Mouse (Mus musculus) ES-Bruce4 (cell line): ENCODE results near the gene Gm6793. TPM values are rescaled to one million over a fixed set of nuclear protein-coding genes. Genes with fewer than 3 reads are reported as not detected.

Source experiments
- H3K27ac ChIP-seq: 2 replicates; pipeline ENCODE4 v1.5.1; 2012; ENCODE audit warnings: low read length, inconsistent platforms; ENCODE audit not compliant: insufficient read depth
- H3K27me3 ChIP-seq: 2 replicates; pipeline ENCODE4 v1.6.1; 2012; ENCODE audit warnings: mild to moderate bottlenecking, low read length, inconsistent platforms; ENCODE audit not compliant: control insufficient read depth, poor library complexity, insufficient read depth, severe bottlenecking
- H3K36me3 ChIP-seq: 2 replicates; pipeline ENCODE4 v1.6.1; 2012; ENCODE audit warnings: inconsistent platforms, mild to moderate bottlenecking, low read length, moderate library complexity; ENCODE audit not compliant: control insufficient read depth, poor library complexity, insufficient read depth, severe bottlenecking
- H3K4me1 ChIP-seq: one replicate; pipeline ENCODE4 v1.8.1; 2011; ENCODE audit warnings: low read length; ENCODE audit not compliant: control insufficient read depth, insufficient read depth
- H3K4me3 ChIP-seq: 2 replicates; pipeline ENCODE4 v1.5.1; 2011; ENCODE audit warnings: low read depth, mild to moderate bottlenecking, low read length
- H3K9ac ChIP-seq: 2 replicates; pipeline ENCODE4 v1.6.1; 2012; ENCODE audit warnings: low read depth, mild to moderate bottlenecking, inconsistent platforms; ENCODE audit not compliant: poor library complexity, severe bottlenecking
- H3K9me3 ChIP-seq: replicated peaks from 2 replicates; pipeline ENCODE4 v1.6.1; 2012; ENCODE audit warnings: mild to moderate bottlenecking, low read length, inconsistent platforms; ENCODE audit not compliant: control insufficient read depth, poor library complexity, insufficient read depth, severe bottlenecking
- CTCF ChIP-seq: IDR thresholded peaks from one replicate; pipeline ENCODE4 v1.8.1; 2011; ENCODE audit warnings: low read depth, low read length
- EP300 ChIP-seq: IDR thresholded peaks from 2 replicates; pipeline ENCODE4 v1.6.1; 2011; ENCODE audit warnings: low read depth, low read length; ENCODE audit not compliant: insufficient read depth
- POLR2A ChIP-seq: IDR thresholded peaks from one replicate; pipeline ENCODE4 v1.8.1; 2011; ENCODE audit warnings: low read length; ENCODE audit not compliant: insufficient read depth
- polyA plus RNA-seq: library from polyadenylated mRNA; stranded (reverse); fragments of >200 nt; gene quantifications from 2 replicates; pipeline ENCODE4 v1.2.4, GENCODE M21; 2011; ENCODE audit warnings: low read depth; ENCODE audit not compliant: missing spikeins, insufficient read depth, insufficient read length

Gene Gm6793
- polyA plus RNA-seq, 1 experiment, result 0.90 TPM

GRCm38 (mm10) chr8:112045182-112045581, 30.3 kb upstream of the Gm6793 start:
- H3K36me3 ChIP-seq, result no peaks in the 10 kb centered on the region
- H3K9me3 ChIP-seq, result no peaks in the 10 kb centered on the region
- H3K27ac ChIP-seq, result no peak overlapping the region
- H3K4me3 ChIP-seq, result no peak overlapping the region
- TF ChIP-seq CTCF (peak; percentile 26), EP300 (no peak)
- no peaks in the 10 kb centered on the region for H3K27me3 ChIP-seq
- no peak overlapping the region for H3K9ac ChIP-seq
- no peaks in the 10 kb centered on the region for H3K4me1 ChIP-seq

DNA sequence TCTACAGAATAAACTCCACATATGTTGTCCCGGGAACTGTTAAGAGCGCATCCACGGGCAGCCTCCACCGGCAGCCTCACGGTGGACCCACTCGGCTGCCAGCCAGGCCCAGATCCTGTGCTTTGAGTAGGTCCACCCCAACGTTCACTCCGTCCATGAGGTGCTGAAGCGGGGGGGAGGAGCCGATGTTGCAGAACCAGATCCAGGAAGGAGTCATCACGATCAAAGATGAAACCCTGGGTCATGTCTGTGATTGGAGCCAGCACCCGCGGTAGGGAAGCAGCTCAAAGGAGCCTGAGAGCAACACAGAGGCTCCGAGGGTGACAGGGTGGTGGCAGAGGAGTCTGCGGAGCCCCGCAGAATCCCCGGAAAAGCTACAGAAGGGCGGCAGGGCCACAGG, 22.7 kb upstream of the Gm6793 start:
- Histone ChIP-seq H3K27me3 (no peaks in the 10 kb centered on the region), H3K9me3 (no peaks in the 10 kb centered on the region), H3K9ac (no peak overlapping the region; the same call in 1 of the 2 replicates), H3K4me3 (peak overlapping the region; percentile 14), H3K36me3 (no peaks in the 10 kb centered on the region), H3K4me1 (peaks cover 2% of the 10 kb centered on the region), H3K27ac (no peak overlapping the region)
- TF ChIP-seq CTCF (no peak), EP300 (no peak), POLR2A (no peak)

DNA sequence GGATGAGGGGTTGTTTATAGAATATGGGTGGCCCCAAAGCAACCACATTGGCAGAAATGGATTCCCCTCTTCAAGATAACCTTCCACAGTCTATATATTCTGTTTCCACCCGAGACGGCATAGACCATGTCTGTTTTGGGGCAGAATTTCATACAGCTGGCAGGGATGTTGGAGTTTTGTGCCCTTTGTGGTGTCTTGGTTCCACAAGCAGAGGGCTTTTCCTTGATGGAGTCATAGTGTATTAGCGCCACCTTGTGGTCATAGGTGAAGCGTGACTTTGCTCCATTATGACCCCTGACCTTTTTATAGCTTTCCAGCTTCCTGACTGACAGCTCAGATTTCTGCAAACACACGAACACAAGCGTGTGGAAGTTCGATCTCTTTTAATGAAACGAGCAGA, 19.8 kb upstream of the Gm6793 start:
- H3K36me3 ChIP-seq, result no peaks in the 10 kb centered on the region
- TF ChIP-seq POLR2A (no peak), EP300 (no peak), CTCF (peak; percentile 19)
- H3K9me3 ChIP-seq, result no peaks in the 10 kb centered on the region
- peaks cover 4% of the 10 kb centered on the region for H3K4me1 ChIP-seq
- H3K27me3 ChIP-seq, result no peaks in the 10 kb centered on the region
- H3K4me3 ChIP-seq, result no peak overlapping the region
- H3K27ac ChIP-seq, result no peak overlapping the region
- no peak overlapping the region for H3K9ac ChIP-seq

DNA sequence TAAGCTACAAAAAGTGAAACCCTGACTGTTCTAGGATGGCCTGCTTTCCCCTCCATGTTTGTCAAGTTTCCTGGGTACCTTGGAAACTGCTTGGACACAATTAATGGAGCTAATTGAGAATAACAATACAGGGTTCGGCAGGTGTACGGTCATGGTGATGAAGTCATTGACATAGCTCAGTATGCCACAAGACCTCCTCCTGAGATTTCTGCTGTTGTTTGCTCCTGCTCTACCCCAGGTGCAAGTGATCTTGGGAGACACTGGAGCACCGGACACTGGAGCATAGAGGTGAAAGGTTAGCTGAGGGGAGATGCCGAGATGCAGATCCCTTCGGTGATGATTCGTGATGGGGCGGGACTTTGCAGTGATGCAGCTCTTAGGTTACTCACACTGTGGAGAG, 18.2 kb upstream of the Gm6793 start:
- no peaks in the 10 kb centered on the region for H3K9me3 ChIP-seq
- no peak overlapping the region for H3K4me3 ChIP-seq
- 0 out of 2 replicates have a peak overlapping the region, but pooled peaks have one; percentile 46 for H3K27ac ChIP-seq
- H3K9ac ChIP-seq, result no peak overlapping the region
- no peaks in the 10 kb centered on the region for H3K27me3 ChIP-seq
- TF ChIP-seq POLR2A (no peak), EP300 (peak; percentile 84)
- no peaks in the 10 kb centered on the region for H3K36me3 ChIP-seq
- H3K4me1 ChIP-seq, result peaks cover 7% of the 10 kb centered on the region

GRCm38 (mm10) chr8:112030663-112031062, 15.8 kb upstream of the Gm6793 start:
- Histone ChIP-seq H3K36me3 (no peaks in the 10 kb centered on the region), H3K27ac (no peak overlapping the region), H3K4me3 (peak overlapping the region; percentile 7; the same call in 1 of the 2 replicates), H3K9me3 (no peaks in the 10 kb centered on the region), H3K27me3 (no peaks in the 10 kb centered on the region), H3K4me1 (peaks cover 7% of the 10 kb centered on the region), H3K9ac (no peak overlapping the region)
- TF ChIP-seq CTCF (no peak), POLR2A (no peak), EP300 (no peak)

DNA sequence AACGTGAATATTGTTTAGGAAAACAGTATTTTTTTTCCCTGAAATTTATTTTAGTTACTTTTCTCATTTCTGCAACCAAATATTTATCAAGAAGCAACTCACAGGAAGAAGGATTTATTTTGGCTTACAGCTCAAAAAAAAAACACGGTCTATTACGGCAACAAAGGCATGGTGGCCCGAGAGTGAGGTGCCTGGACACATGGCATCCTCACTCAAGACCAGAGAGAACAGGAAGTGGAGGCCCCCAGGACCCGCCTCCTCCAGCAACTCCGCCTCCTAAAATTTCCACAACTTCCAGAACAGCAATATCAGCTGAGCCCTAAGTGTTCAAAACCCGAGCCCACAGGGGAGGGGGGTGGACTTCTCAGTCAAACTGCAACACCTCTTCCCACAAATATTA, 14.6 kb upstream of the Gm6793 start:
- no peaks in the 10 kb centered on the region for H3K9me3 ChIP-seq
- TF ChIP-seq CTCF, result no peak
- no peak for TF ChIP-seq POLR2A
- TF ChIP-seq EP300, result no peak
- no peaks in the 10 kb centered on the region for H3K27me3 ChIP-seq
- H3K4me3 ChIP-seq, result no peak overlapping the region
- H3K9ac ChIP-seq, result no peak overlapping the region
- H3K4me1 ChIP-seq, result peaks cover 9% of the 10 kb centered on the region
- H3K27ac ChIP-seq, result no peak overlapping the region
- no peaks in the 10 kb centered on the region for H3K36me3 ChIP-seq
